Mouse (Mus musculus): ENCODE measurements around the gene Vsig2.

The Vsig2 gene

DNA sequence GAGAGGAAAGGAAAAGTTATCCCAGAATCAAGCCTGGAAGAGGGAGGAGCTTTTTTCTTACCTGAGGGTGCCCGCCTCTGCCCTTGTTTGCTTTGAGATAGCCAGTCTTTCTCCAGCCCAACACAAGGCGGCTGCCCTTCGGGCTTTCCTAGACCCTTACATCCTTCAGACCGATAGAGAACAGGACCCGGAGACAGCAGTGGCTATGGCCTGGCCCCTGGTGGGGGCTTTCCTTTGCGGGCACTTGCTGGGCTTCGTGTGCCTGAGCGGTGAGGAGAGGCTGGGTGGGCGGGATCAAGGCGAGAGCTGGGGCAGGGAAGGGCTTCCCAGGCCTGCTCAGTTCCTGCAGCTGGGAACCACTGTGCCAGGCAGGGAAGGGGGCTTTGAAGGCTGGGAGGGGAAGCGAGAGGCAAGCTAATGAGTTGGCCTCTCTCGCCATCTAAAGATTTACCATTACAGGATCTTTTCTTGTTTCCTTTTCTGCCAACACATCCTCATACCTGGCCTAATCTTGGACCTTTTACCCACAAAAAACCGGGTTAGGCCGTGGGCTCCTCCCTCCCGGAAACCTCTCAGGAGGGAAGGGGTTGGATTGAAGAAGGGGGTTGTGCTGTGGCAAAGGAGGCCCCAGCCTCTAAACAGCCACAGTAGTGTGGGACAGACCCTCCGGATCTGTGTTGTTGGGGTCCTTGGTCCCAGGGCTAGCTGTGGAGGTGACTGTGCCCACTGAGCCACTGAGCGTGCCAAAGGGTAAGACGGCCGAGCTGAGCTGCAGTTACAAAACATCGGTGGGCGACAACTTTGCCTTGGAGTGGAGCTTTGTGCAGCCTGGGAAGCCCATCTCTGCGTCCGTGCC lies at the start of gene Vsig2:
Gene Vsig2, plus strand, starts transcription at position 86 of the 856 bp plus-strand sequence.
- ChIA-PET CTCF (interaction anchor here (0.5 to 2.0 kb wide), 7 partner anchors 8 to 76 kb away, joined by 3 to 7 read pairs (median 3); partner anchors contain the start of gene Esam (in 1 of the 4)), POLR2A (interaction anchor here in 3 of 4 experiments (0.9 to 1.5 kb wide), 11 partner anchors 8 to 115 kb away, joined by 3 to 5 read pairs (median 3); partner anchors contain the start of genes Esam (in 1 of the 3) and Spa17 (in 1 of the 3))

GRCm38 (mm10) chr9:37489446-37490120 lies 49.5 kb upstream of the Vsig2 start:
- ChIA-PET CTCF (interaction anchor here in 2 of 4 experiments (0.6 to 2.2 kb wide), 5 partner anchors 11 to 63 kb away, joined by 3 to 8 read pairs (median 5); no protein-coding TSS in a partner anchor), POLR2A (interaction anchor here in 3 of 4 experiments (0.7 to 9.9 kb wide), 28 partner anchors 8 to 693 kb away, joined by 3 to 139 read pairs (median 4); partner anchors contain the start of genes Ei24 (in 1 of the 3), Esam (in 1 of the 3), Spa17 (in 1 of the 3) and Tbrg1 (in 1 of the 3))

GRCm38 (mm10) chr9:37495761-37496160 lies 43.3 kb upstream of the Vsig2 start:
- CTCF ChIA-PET: interaction anchor here in 1 of 4 experiments (1.0 to 1.3 kb wide), 2 partner anchors 8 to 65 kb away, joined by 3 to 4 read pairs; no protein-coding TSS in a partner anchor
- POLR2A ChIA-PET: interaction anchor here in 2 of 4 experiments (0.7 to 14.6 kb wide), 9 partner anchors 4 to 111 kb away, joined by 3 to 139 read pairs (median 3); partner anchors contain the start of gene Msantd2 (in 1 of the 2)

GRCm38 (mm10) chr9:37496325-37496724 lies 42.7 kb upstream of the Vsig2 start:
- POLR2A ChIA-PET: interaction anchor here in 2 of 4 experiments (0.9 to 14.6 kb wide), 8 partner anchors 5 to 112 kb away, joined by 3 to 139 read pairs (median 4); partner anchors contain the start of gene Msantd2 (in 1 of the 2)
- CTCF ChIA-PET: interaction anchor here in 1 of 4 experiments (1.0 kb wide), 1 partner anchor 66 kb away, joined by 3 read pairs; no protein-coding TSS in a partner anchor

GRCm38 (mm10) chr9:37500201-37500600 lies 38.9 kb upstream of the Vsig2 start:
- ChIA-PET CTCF (interaction anchor here in 1 of 4 experiments (1.1 kb wide), 1 partner anchor 70 kb away, joined by 3 read pairs; no protein-coding TSS in a partner anchor), POLR2A (interaction anchor here in 2 of 4 experiments (1.0 to 14.6 kb wide), 11 partner anchors 8 to 41 kb away, joined by 3 to 139 read pairs (median 5); partner anchors contain the start of genes Msantd2 (in 2 of the 2) and Esam (in 1 of the 2))

DNA sequence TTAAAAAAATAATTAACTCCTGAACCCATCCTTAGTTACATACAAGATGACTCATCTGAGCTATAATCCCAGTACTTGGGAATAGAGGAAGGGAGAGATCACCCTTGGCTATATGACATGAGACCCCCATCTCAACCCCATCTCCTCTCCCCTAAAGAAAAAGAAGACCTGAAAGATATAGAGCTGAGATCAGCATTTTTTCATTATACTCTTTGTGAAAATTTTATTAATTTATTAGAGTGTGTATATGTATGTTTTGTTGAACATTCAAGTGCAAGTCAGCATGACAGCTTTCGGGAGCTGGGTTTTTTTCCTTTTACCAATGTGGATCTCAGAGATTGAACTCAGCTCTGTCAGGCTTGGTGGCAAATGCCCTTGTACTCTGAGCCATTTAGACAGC lies 37.9 kb upstream of the Vsig2 start:
- ChIA-PET POLR2A (interaction anchor here in 3 of 4 experiments (0.7 to 14.6 kb wide), 9 partner anchors 9 to 69 kb away, joined by 3 to 139 read pairs (median 5); partner anchors contain the start of genes Msantd2 (in 2 of the 3) and Esam (in 1 of the 3)), CTCF (interaction anchor here in 3 of 4 experiments (0.6 to 1.1 kb wide), 4 partner anchors 9 to 71 kb away, joined by 3 to 6 read pairs (median 5); no protein-coding TSS in a partner anchor)

DNA sequence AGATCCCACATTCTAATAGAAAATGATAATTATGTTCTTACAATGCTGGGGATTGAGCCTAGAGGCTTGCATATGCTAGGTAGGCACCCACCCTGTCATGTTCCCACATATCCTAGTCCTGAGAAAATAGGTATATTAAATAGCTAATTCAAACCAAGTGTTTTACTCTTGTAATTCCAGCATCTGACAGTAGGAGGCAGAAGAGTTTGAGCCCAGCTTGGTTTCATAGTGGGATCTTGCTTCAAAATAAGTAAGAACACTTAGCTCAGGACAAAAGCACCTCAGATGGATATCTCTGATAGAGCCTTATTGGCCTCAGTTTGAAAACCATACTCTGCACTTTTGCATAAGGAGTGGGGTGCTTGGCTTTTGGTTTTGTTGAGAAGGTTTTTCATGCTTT lies 34.7 kb upstream of the Vsig2 start:
- POLR2A ChIA-PET: interaction anchor here in 3 of 4 experiments (0.6 to 14.6 kb wide), 10 partner anchors 8 to 136 kb away, joined by 3 to 139 read pairs (median 4); partner anchors contain the start of gene Msantd2 (in 2 of the 3)

DNA sequence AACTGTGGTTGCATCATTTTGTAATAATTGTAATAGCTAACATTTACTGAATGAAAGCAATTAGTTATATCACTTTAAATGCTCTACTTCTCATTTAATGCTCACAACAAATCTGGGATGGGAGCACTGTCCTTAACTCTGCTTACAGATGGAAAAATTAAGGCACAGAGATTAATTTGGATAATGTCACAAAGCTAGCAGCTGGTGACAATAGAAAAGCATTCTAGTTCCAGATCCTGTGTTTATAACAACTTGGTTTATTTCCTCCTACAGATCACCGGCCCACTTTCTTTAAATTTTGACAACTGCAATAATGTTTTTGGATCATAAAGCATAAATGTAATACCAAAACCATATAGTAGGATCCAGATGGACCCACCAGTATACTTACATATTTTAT lies 33.0 kb upstream of the Vsig2 start:
- CTCF ChIA-PET: interaction anchor here in 3 of 4 experiments (0.6 to 1.2 kb wide), 3 partner anchors 20 to 71 kb away, joined by 3 to 5 read pairs (median 5); no protein-coding TSS in a partner anchor
- POLR2A ChIA-PET: interaction anchor here in 1 of 4 experiments (14.6 kb wide), 1 partner anchor 14 kb away, joined by 139 read pairs; the partner anchor contains the start of gene Msantd2

More for the DNA sequence above, 34.7 kb upstream of the Vsig2 start:
- CTCF ChIA-PET: interaction anchor here (0.9 to 2.0 kb wide), 22 partner anchors 9 to 147 kb away, joined by 3 to 12 read pairs (median 4); partner anchors contain the start of genes Esam (in 1 of the 4), Msantd2 (in 1 of the 4) and Vsig2 (in 1 of the 4)

DNA sequence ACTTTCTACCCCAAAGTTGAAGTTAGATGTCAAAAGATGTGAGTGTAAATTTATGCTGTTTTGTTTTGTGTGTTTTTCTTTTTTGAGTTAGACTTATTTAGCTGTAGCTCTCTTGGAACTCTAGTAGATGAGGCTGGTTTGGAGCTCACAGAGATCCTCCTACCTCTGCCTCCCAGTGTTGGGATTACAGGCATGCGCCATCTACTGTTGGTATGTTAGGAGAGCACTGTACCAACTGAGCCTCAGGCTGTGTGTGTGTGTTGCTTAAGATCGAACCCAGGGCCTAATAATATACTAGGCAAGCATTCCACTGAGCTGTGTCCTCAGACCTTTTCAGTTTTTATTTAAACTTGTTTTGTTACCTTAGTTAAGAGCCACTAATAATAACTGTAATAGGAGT lies 27.0 kb upstream of the Vsig2 start:
- ChIA-PET POLR2A (interaction anchor here in 3 of 4 experiments (1.0 to 1.9 kb wide), 4 partner anchors 8 to 23 kb away, joined by 3 to 5 read pairs (median 4); partner anchors contain the start of gene Msantd2 (in 2 of the 3)), CTCF (interaction anchor here in 3 of 4 experiments (0.6 to 1.3 kb wide), 5 partner anchors 16 to 97 kb away, joined by 3 to 9 read pairs (median 3); partner anchors contain the start of gene Esam (in 1 of the 3))

- ChIA-PET CTCF (interaction anchor here in 3 of 4 experiments (0.9 to 1.9 kb wide), 4 partner anchors 10 to 30 kb away, joined by 3 to 6 read pairs (median 5); no protein-coding TSS in a partner anchor), POLR2A (interaction anchor here in 2 of 4 experiments (0.8 to 1.8 kb wide), 3 partner anchors 10 to 25 kb away, joined by 3 to 6 read pairs (median 3); partner anchors contain the start of gene Msantd2 (in 1 of the 2))
Observed at GRCm38 (mm10) chr9:37514456-37514855, 24.6 kb upstream of the Vsig2 start.

- ChIA-PET POLR2A (interaction anchor here in 1 of 4 experiments (0.9 to 2.6 kb wide), 5 partner anchors 10 to 29 kb away, joined by 3 to 7 read pairs (median 4); partner anchors contain the start of gene Msantd2), CTCF (interaction anchor here in 1 of 4 experiments (0.9 kb wide), 1 partner anchor 9 kb away, joined by 3 read pairs; no protein-coding TSS in a partner anchor)
Observed at GRCm38 (mm10) chr9:37517467-37517866, 21.6 kb upstream of the Vsig2 start.

GRCm38 (mm10) chr9:37518991-37519390 lies 20.1 kb upstream of the Vsig2 start:
- ChIA-PET POLR2A (interaction anchor here in 3 of 4 experiments (0.6 to 2.6 kb wide), 6 partner anchors 12 to 94 kb away, joined by 3 to 7 read pairs (median 3); no protein-coding TSS in a partner anchor), CTCF (no interaction called here)

GRCm38 (mm10) chr9:37519995-37520394 lies 19.1 kb upstream of the Vsig2 start:
- ChIA-PET CTCF (no interaction called here), POLR2A (interaction anchor here in 2 of 4 experiments (0.6 to 1.3 kb wide), 2 partner anchors 8 to 86 kb away, joined by 3 read pairs; no protein-coding TSS in a partner anchor)

DNA sequence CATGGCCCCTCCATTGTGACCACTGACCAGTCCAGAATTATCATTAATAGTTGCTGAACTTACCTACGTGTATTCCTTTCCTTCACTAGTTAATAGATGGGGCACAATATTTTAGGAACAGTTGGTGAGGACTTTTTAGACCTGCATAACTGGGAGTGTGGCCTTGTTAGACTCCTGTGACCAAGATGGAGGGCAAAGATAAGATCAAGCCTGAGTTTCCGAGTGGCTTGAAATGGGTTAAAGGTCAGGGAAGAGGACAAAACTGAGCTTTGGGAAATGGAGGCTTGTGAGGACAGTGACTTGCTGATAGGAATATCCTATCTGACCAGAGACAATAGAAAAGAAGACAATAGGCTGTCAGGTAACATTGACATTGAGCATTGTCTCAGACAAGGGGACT lies 13.6 kb upstream of the Vsig2 start:
- CTCF ChIA-PET: interaction anchor here in 3 of 4 experiments (0.6 to 3.3 kb wide), 9 partner anchors 12 to 95 kb away, joined by 3 to 12 read pairs (median 6); no protein-coding TSS in a partner anchor
- POLR2A ChIA-PET: interaction anchor here in 2 of 4 experiments (0.8 to 6.8 kb wide), 6 partner anchors 9 to 40 kb away, joined by 3 to 36 read pairs (median 3); partner anchors contain the start of gene Vsig2 (in 1 of the 2)

DNA sequence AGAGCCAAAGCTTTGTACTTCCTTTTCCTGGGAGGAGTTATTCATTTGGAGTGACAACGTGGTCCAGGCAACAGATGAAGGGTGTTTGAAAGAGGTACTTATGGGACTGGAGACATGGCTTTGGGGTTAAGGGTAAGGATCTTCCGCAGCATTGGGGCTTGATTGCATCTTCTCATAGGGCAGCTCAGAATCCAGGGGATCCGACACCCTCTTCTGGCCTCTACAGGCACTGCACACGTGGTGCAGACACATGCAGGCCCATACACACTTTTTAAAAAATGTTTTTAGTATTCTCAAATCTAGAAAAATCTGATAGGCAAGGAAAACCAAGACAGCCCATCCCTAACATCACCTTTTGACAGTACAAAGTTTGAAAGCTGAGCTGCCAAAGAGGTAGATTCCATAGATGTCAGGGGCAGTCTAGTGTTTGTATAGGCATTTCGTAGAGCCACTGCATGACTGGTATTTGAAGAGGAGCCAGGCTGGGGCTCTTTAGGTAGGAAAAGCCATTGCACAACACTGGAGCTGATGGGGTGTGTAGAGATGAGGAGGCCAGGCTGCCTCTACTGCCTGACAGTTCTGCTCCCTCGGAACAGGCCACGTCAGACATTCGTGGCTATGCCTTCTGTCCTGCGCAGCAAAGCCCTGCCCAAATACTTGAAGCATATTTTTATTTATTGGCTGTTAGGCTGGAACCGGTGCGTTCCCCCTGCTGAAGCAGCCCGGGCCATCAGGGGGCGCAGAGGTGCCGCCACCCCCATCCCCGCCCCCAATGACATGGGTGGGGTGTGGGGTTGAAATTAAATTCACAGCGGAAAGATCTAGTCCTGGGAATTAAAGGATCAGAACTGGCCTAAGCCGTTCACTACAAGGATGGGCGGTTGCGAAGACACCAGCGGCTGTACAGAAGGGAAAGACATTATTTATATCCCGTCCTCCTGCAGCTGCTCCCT lies 12.3 kb upstream of the Vsig2 start:
- ChIA-PET POLR2A (interaction anchor here in 2 of 4 experiments (0.6 to 6.8 kb wide), 10 partner anchors 13 to 62 kb away, joined by 3 to 36 read pairs (median 3); partner anchors contain the start of gene Vsig2 (in 1 of the 2)), CTCF (interaction anchor here (0.6 to 3.3 kb wide), 20 partner anchors 10 to 106 kb away, joined by 3 to 12 read pairs (median 4); partner anchors contain the start of gene Vsig2 (in 1 of the 4))

Measured in embryonic stem cell, embryonic (primary cell).